Mouse (Mus musculus): ENCODE results near the gene Cdh23.

Cdh23 gene

GRCm38 (mm10) chr10:60578738-60579538, 117.4 kb downstream of the Cdh23 start:
- no peak for DNase-seq (ENCODE audit: extremely low read depth, insufficient read length, low spot score)

- DNase-seq (ENCODE audit: extremely low read depth, insufficient read length, low spot score), result peak; percentile 72
These were observed 118.2 kb downstream of the Cdh23 start for GRCm38 (mm10) chr10:60577920-60578737.

GRCm38 (mm10) chr10:60577125-60577919, 119.0 kb downstream of the Cdh23 start:
- no peak for DNase-seq (ENCODE audit: extremely low read depth, insufficient read length, low spot score)

- no peak for DNase-seq (ENCODE audit: extremely low read depth, insufficient read length, low spot score)
These were observed 121.4 kb downstream of the Cdh23 start for GRCm38 (mm10) chr10:60574851-60575250.

GRCm38 (mm10) chr10:60571491-60571890, 124.8 kb downstream of the Cdh23 start:
- DNase-seq (ENCODE audit: extremely low read depth, insufficient read length, low spot score), result no peak

- no peak for DNase-seq (ENCODE audit: extremely low read depth, insufficient read length, low spot score)
These were observed 129.8 kb downstream of the Cdh23 start for GRCm38 (mm10) chr10:60566369-60567037.

GRCm38 (mm10) chr10:60564136-60564535, 132.2 kb downstream of the Cdh23 start:
- DNase-seq (ENCODE audit: extremely low read depth, insufficient read length, low spot score), result peak; percentile 49

GRCm38 (mm10) chr10:60562946-60563345, 133.3 kb downstream of the Cdh23 start:
- peak; percentile 63 for DNase-seq (ENCODE audit: extremely low read depth, insufficient read length, low spot score)

- no peak for DNase-seq (ENCODE audit: extremely low read depth, insufficient read length, low spot score)
These were observed 137.8 kb downstream of the Cdh23 start for GRCm38 (mm10) chr10:60558491-60558927.

GRCm38 (mm10) chr10:60552951-60553635, 143.2 kb downstream of the Cdh23 start:
- no peak for DNase-seq (ENCODE audit: extremely low read depth, insufficient read length, low spot score)

- DNase-seq (ENCODE audit: extremely low read depth, insufficient read length, low spot score), result no peak
These were observed 157.0 kb downstream of the Cdh23 start for GRCm38 (mm10) chr10:60539164-60539914.

- DNase-seq (ENCODE audit: extremely low read depth, insufficient read length, low spot score), result no peak
These were observed 160.0 kb downstream of the Cdh23 start for GRCm38 (mm10) chr10:60536098-60536811.

GRCm38 (mm10) chr10:60532502-60532901, 163.8 kb downstream of the Cdh23 start:
- DNase-seq (ENCODE audit: extremely low read depth, insufficient read length, low spot score), result no peak

GRCm38 (mm10) chr10:60531349-60531748, 164.9 kb downstream of the Cdh23 start:
- DNase-seq (ENCODE audit: extremely low read depth, insufficient read length, low spot score), result no peak

- DNase-seq (ENCODE audit: extremely low read depth, insufficient read length, low spot score), result no peak
These were observed 165.7 kb downstream of the Cdh23 start for GRCm38 (mm10) chr10:60530633-60531032.

GRCm38 (mm10) chr10:60527949-60528348, 168.3 kb downstream of the Cdh23 start:
- DNase-seq (ENCODE audit: extremely low read depth, insufficient read length, low spot score), result no peak

GRCm38 (mm10) chr10:60525081-60525480, 171.2 kb downstream of the Cdh23 start:
- DNase-seq (ENCODE audit: extremely low read depth, insufficient read length, low spot score), result no peak

- no peak for DNase-seq (ENCODE audit: extremely low read depth, insufficient read length, low spot score)
These were observed 180.0 kb downstream of the Cdh23 start for GRCm38 (mm10) chr10:60516286-60516685.
